Mouse (Mus musculus): Measurements from ENCODE around the gene Slc6a16. TPM values are rescaled to one million over a fixed set of nuclear protein-coding genes. Genes with fewer than 3 reads are reported as not detected.
A peak's percentile ranks its signal among the peaks of the same experiment; 100 is the strongest.

Slc6a16 gene
- polyA plus RNA-seq (2015; fragmentation: Nextera tagmentation; extraction: Ambion mirVana) = 0.18 and 0.27 TPM in 2 replicates

DNA sequence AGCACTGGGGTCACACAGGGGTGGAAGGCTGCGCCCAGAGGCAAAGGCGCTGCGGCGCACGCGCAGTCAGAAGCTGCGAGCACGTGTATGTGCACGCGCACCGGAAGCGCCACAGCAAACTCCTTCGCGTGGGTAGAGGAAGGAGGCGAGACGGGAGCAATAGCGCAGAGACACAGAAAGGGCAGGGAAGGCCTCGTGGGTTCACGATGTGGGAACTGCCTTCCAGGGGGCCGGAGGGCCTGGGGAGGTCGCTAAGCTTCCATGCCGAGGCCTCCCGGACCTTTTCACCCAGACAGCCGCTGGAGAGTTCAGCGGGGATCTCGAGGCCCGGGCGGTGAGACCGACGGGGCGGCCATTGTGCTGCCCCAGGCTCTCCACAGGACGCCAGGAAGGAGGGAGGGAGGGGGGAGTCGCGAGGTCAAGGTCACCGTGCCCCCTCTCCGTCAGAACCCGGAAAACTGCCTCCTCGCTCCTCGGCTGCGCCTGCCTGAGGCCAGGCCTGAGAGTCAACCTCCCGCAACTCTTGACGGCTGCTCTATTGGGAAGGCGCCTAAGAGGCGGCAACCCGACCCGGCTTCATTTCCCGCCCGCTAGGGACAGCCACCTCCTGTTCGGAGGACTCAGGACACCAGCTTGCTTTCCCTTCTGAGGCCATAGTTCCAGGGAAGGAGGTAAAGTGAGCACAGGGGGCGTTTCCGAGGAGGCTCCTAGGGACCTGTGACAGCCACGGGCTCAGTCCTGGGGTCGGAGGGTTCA is at the start of gene Slc6a16:
Gene Slc6a16, plus strand, starts transcription at position 453 of the 756 bp plus-strand sequence.
- no peak within 1 kb of the TSS for H3K27ac ChIP-seq (replicated peaks)
- peaks cover 11% of the 10 kb centered on the region; the same call in 1 of the 2 replicates for H3K4me1 ChIP-seq (replicated peaks)
- ATAC-seq (ENCODE audit: low read depth) = peak; percentile 57
- no peaks in the 10 kb centered on the region for H3K9me3 ChIP-seq
- WGBS = 11% methylated on average over 53 of the region's 53 CpGs
- peak within 1 kb of the TSS; percentile 69 for H3K4me2 ChIP-seq
- H3K36me3 ChIP-seq = no peaks in the 10 kb centered on the region
- H3K4me3 ChIP-seq = peak within 1 kb of the TSS; percentile 38
- peaks cover 58% of the 10 kb centered on the region for H3K27me3 ChIP-seq
- peak within 1 kb of the TSS; percentile 54 for H3K9ac ChIP-seq

DNA sequence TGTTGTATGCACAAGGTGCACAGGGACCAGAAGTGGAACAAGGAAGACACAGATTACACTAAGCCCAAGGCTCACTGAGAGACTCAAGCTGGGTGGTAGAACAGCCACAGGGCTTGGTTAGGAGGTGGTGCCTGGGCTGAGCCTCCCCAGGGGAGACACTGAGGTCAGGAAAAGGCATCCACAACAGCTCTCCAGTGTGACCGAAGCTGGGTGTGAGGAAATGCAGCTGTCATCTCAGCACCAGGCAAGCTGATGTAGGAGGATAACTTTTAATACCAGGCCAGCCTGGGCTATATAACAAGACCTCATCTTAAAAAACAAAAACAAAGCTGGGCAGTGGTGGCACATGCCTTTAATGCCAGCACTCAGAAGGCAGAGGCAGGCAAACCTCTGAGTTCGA is 49.7 kb upstream of the Slc6a16 start:
- Histone ChIP-seq H3K27ac (replicated peaks) (no peak overlapping the region), H3K27me3 (peaks cover 31% of the 10 kb centered on the region), H3K4me3 (no peak overlapping the region), H3K36me3 (no peaks in the 10 kb centered on the region), H3K9ac (no peak overlapping the region), H3K4me2 (no peak overlapping the region), H3K4me1 (replicated peaks) (peaks cover 6% of the 10 kb centered on the region; the same call in 1 of the 2 replicates), H3K9me3 (no peaks in the 10 kb centered on the region)
- WGBS = 82% methylated on average over 2 of the region's 2 CpGs
- ATAC-seq (ENCODE audit: low read depth) = no peak

DNA sequence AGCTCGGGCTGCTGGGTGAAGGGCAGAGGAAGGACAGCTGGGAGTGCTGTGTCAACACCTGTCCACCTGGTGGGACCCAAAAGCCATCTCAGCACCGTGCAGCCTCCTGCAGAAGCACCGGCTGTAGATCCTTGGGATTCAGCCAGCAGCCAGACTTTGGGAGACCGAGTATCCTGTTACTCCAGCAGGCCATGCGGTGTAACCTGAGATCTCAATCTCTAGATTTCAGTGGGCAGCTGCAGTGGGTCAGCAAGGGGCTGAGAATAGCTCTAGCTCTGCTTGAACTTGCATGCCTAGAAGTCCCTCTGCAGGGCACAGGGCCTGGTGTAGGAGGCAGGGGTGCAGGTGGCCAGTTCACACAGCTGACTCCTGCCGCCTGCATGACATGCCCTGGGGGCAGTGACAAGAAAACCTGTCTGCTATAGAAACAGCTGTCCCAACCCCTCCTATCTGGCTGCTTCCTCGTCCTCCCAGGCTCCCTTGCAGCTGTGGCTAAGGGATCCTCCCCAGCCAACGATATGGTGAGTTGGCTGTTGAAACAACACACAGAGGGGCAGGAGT is 49.0 kb upstream of the Slc6a16 start:
- peak overlapping the region; percentile 5; the same call in 1 of the 2 replicates for H3K9ac ChIP-seq
- H3K4me2 ChIP-seq = no peak overlapping the region
- H3K27ac ChIP-seq (replicated peaks) = no peak overlapping the region
- no peak for ATAC-seq (ENCODE audit: low read depth)
- H3K4me3 ChIP-seq = no peak overlapping the region
- H3K36me3 ChIP-seq = no peaks in the 10 kb centered on the region
- WGBS = 18% methylated on average over 8 of the region's 8 CpGs
- H3K27me3 ChIP-seq = peaks cover 24% of the 10 kb centered on the region
- H3K9me3 ChIP-seq = no peaks in the 10 kb centered on the region
- peaks cover 6% of the 10 kb centered on the region; the same call in 1 of the 2 replicates for H3K4me1 ChIP-seq (replicated peaks)

DNA sequence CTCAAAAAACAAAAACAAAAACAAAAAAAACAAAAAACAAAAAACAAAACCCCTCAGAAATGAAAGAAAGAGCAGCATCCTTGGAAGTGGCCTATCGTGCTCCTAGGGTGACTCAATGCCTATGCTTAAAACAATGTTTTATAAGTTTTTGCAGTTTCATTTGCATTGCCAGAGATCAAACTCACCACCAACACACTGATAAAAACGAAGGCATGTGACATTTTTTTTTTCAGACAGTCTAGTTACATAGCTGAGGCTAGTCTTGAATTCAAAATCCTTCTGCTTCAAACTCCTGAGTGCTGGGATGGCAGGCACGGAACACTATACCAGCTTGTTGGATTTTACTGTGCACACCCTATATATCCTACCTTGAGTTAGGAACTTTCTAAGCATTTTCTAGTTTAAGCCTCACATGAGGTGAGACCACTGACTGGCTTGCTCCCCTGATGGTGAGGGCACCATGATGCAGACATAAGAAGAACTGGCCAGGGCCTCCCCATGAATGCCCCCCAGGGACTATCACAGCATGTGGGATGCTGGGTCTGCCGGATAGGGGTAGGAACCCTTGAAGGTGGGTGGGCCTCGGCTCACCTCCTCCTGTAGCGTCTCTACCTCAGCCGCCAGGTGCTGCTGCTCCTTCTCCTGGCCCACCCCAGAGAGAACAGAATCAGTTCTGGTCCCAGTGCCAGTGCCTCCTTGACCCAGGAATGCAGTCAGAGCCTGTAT is 48.1 kb upstream of the Slc6a16 start:
- 87% methylated on average over 7 of the region's 7 CpGs for WGBS
- Histone ChIP-seq H3K9ac (no peak overlapping the region), H3K27me3 (peaks cover 23% of the 10 kb centered on the region)

GRCm38 (mm10) chr7:45193406-45193805 is 47.5 kb upstream of the Slc6a16 start:
- Histone ChIP-seq H3K4me3 (no peak overlapping the region), H3K9me3 (no peaks in the 10 kb centered on the region), H3K27me3 (peaks cover 19% of the 10 kb centered on the region), H3K4me2 (no peak overlapping the region), H3K36me3 (no peaks in the 10 kb centered on the region), H3K27ac (replicated peaks) (no peak overlapping the region), H3K4me1 (replicated peaks) (peaks cover 12% of the 10 kb centered on the region; the same call in 1 of the 2 replicates), H3K9ac (0 out of 2 replicates have a peak overlapping the region, but pooled peaks have one; percentile 17)
- ATAC-seq (ENCODE audit: low read depth) = no peak
- WGBS = 65% methylated on average over 5 of the region's 5 CpGs

More for the DNA sequence above, 48.1 kb upstream of the Slc6a16 start:
- no peaks in the 10 kb centered on the region for H3K36me3 ChIP-seq
- H3K4me2 ChIP-seq = no peak overlapping the region
- H3K9me3 ChIP-seq = no peaks in the 10 kb centered on the region
- H3K4me1 ChIP-seq (replicated peaks) = peaks cover 6% of the 10 kb centered on the region; the same call in 1 of the 2 replicates
- no peak overlapping the region for H3K4me3 ChIP-seq
- no peak for ATAC-seq (ENCODE audit: low read depth)
- no peak overlapping the region for H3K27ac ChIP-seq (replicated peaks)

- H3K4me1 ChIP-seq (replicated peaks) = peaks cover 12% of the 10 kb centered on the region; the same call in 1 of the 2 replicates
- no peak for ATAC-seq (ENCODE audit: low read depth)
- H3K36me3 ChIP-seq = no peaks in the 10 kb centered on the region
- no peak overlapping the region for H3K9ac ChIP-seq
- no peak overlapping the region for H3K27ac ChIP-seq (replicated peaks)
- no peaks in the 10 kb centered on the region for H3K9me3 ChIP-seq
- H3K27me3 ChIP-seq = peaks cover 16% of the 10 kb centered on the region
- WGBS = 75% methylated on average over 17 of the region's 17 CpGs
- no peak overlapping the region for H3K4me2 ChIP-seq
- H3K4me3 ChIP-seq = no peak overlapping the region
These were observed 46.8 kb upstream of the Slc6a16 start for GRCm38 (mm10) chr7:45193871-45194785.

GRCm38 (mm10) chr7:45195341-45196175 is 45.3 kb upstream of the Slc6a16 start:
- 66% methylated on average over 13 of the region's 13 CpGs for WGBS
- H3K27ac ChIP-seq (replicated peaks) = no peak overlapping the region
- H3K4me2 ChIP-seq = no peak overlapping the region
- peaks cover 12% of the 10 kb centered on the region; the same call in 1 of the 2 replicates for H3K4me1 ChIP-seq (replicated peaks)
- H3K27me3 ChIP-seq = peaks cover 7% of the 10 kb centered on the region; the same call in 1 of the 2 replicates
- 0 out of 2 replicates have a peak overlapping the region, but pooled peaks have one; percentile 12 for H3K9ac ChIP-seq
- no peak for ATAC-seq (ENCODE audit: low read depth)
- H3K36me3 ChIP-seq = no peaks in the 10 kb centered on the region
- H3K9me3 ChIP-seq = no peaks in the 10 kb centered on the region
- H3K4me3 ChIP-seq = no peak overlapping the region

GRCm38 (mm10) chr7:45196176-45196535 is 44.7 kb upstream of the Slc6a16 start:
- Histone ChIP-seq H3K9ac (no peak overlapping the region), H3K27me3 (peaks cover 7% of the 10 kb centered on the region; the same call in 1 of the 2 replicates), H3K4me2 (no peak overlapping the region), H3K36me3 (no peaks in the 10 kb centered on the region), H3K9me3 (no peaks in the 10 kb centered on the region), H3K27ac (replicated peaks) (no peak overlapping the region), H3K4me3 (no peak overlapping the region), H3K4me1 (replicated peaks) (peaks cover 12% of the 10 kb centered on the region; the same call in 1 of the 2 replicates)
- WGBS = 91% methylated on average over 4 of the region's 4 CpGs
- ATAC-seq (ENCODE audit: low read depth) = no peak

DNA sequence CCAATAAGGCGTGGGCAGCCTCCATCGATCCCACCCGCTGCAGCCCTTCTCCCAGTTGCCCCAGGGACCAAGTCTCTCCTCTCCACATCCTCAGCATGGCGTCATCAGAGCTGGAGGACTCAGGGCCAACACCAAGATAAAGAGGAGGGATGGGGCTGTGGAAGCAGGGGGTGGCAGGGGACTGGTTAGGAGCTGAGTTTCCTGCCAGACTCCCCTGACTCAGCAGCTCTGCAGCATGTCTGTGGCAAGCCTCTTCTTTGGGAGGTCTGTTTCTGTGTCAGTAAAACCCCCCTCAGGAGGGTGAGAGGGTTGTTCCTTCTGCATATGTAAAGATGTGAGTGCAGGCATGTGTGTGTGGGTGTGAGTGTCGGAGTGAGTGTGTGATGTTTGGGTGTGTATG is 43.9 kb upstream of the Slc6a16 start:
- ATAC-seq (ENCODE audit: low read depth) = no peak
- Histone ChIP-seq H3K36me3 (no peaks in the 10 kb centered on the region), H3K4me2 (no peak overlapping the region), H3K4me3 (no peak overlapping the region), H3K27ac (replicated peaks) (no peak overlapping the region), H3K9me3 (no peaks in the 10 kb centered on the region), H3K27me3 (peaks cover 4% of the 10 kb centered on the region; the same call in 1 of the 2 replicates), H3K4me1 (replicated peaks) (peaks cover 8% of the 10 kb centered on the region; the same call in 1 of the 2 replicates), H3K9ac (no peak overlapping the region)
- 78% methylated on average over 5 of the region's 5 CpGs for WGBS

DNA sequence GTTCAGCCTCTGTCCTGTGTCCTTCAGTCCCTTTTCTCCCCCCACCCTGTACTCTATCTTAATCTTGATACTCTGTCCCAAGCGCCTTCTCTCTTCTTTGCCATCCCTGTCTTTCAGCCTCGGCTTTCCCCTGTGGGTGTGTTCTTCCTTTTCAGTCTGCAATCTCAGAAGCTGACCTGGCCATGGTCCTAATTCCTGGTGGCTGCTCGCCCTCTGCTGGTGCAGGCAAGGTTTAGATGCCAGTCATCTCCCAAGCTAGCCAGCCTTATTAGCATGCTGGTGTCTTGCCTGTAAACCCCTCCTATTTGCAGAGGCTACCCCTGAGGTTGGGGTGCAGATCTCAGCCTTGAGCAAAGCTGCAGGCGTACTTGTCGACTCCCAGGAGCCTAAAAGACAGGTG is 42.5 kb upstream of the Slc6a16 start:
- peak; percentile 75; the same call in 1 of the 2 replicates for ATAC-seq (ENCODE audit: low read depth)
- Histone ChIP-seq H3K4me3 (no peak overlapping the region), H3K27me3 (peaks cover 11% of the 10 kb centered on the region), H3K4me2 (no peak overlapping the region), H3K4me1 (replicated peaks) (peaks cover 6% of the 10 kb centered on the region; the same call in 1 of the 2 replicates), H3K27ac (replicated peaks) (no peak overlapping the region), H3K9me3 (no peaks in the 10 kb centered on the region), H3K36me3 (no peaks in the 10 kb centered on the region), H3K9ac (no peak overlapping the region)
- WGBS = 17% methylated on average over 5 of the region's 5 CpGs

All from neural tube, embryonic 13.5 days (tissue).